Mouse (Mus musculus): ENCODE results near the gene Ccnt1. TPM values are rescaled to one million over a fixed set of nuclear protein-coding genes. Genes with fewer than 3 reads are reported as not detected.

The Ccnt1 gene
- total and polyA plus RNA-seq, 3 experiments: 19.5 to 63.2 (median 44.0) TPM

- H3K9ac ChIP-seq (ENCODE audit: control insufficient read depth, low read depth, low read length, poor library complexity, severe bottlenecking): no peak overlapping the region
- no peak overlapping the region for H3K4me3 ChIP-seq (ENCODE audit: control insufficient read depth in 1 of 2, insufficient read depth in 1 of 2, low read depth in 2 of 2, low read length in 2 of 2)
- no peak for DNase-seq (ENCODE audit: low read depth, low spot score)
- H3K4me1 ChIP-seq (ENCODE audit: control insufficient read depth in 1 of 2, insufficient read depth in 2 of 2, low read length in 2 of 2): peaks cover 23 to 39% of the 10 kb centered on the region in 2 experiments
- peaks cover 29 to 33% of the 10 kb centered on the region in 2 experiments for H3K36me3 ChIP-seq (ENCODE audit: control insufficient read depth in 1 of 2, insufficient read depth in 2 of 2, low read length in 2 of 2)
- H3K27me3 ChIP-seq (ENCODE audit: control insufficient read depth in 1 of 2, insufficient read depth in 2 of 2, low read length in 2 of 2): no peaks in the 10 kb centered on the region
- H3K79me2 ChIP-seq (ENCODE audit: control insufficient read depth, insufficient read depth, low read length, poor library complexity): peaks cover 40% of the 10 kb centered on the region
- TF ChIP-seq MXI1 (IDR thresholded peaks at IDR 0.05; ENCODE audit: low read depth, low read length): no peak
- TF ChIP-seq POLR2AphosphoS2 (IDR thresholded peaks at IDR 0.05; ENCODE audit: low read length): no peak; the same call in 1 of the 2 replicates
- no peak for TF ChIP-seq CHD2 (IDR thresholded peaks at IDR 0.05; ENCODE audit: low read length)
- TF ChIP-seq UBTF (IDR thresholded peaks at IDR 0.05; ENCODE audit: borderline replicate concordance, insufficient read depth, low read depth, low read length): no peak
- TF ChIP-seq GATA1 (IDR thresholded peaks at IDR 0.05; ENCODE audit: low read depth, low read length): no peak
- no peak for TF ChIP-seq MAFK (IDR thresholded peaks at IDR 0.05; ENCODE audit: borderline replicate concordance, low read depth, low read length)
- no peak for TF ChIP-seq ELF1 (IDR thresholded peaks at IDR 0.05; ENCODE audit: low read depth, low read length)
- TF ChIP-seq BHLHE40 (IDR thresholded peaks at IDR 0.05; ENCODE audit: borderline replicate concordance, low read depth, low read length): no peak
- no peak for TF ChIP-seq ZNF384 (IDR thresholded peaks at IDR 0.05; ENCODE audit: low read depth, low read length)
- no peak for TF ChIP-seq POLR2A (IDR thresholded peaks at IDR 0.05; ENCODE audit: control insufficient read depth in 1 of 2, insufficient read depth in 1 of 2, low read depth in 1 of 2, low read length in 2 of 2, poor library complexity in 1 of 2)
- no peak for TF ChIP-seq GABPA (IDR thresholded peaks at IDR 0.05; ENCODE audit: low read depth, low read length)
- H3K27ac ChIP-seq (ENCODE audit: control insufficient read depth, low read depth, low read length): no peak overlapping the region
- H3K9me3 ChIP-seq (replicated peaks; ENCODE audit: insufficient read depth, low read length): no peaks in the 10 kb centered on the region
These were observed 29.4 kb upstream of the Ccnt1 start for GRCm38 (mm10) chr15:98600036-98600709.

DNA sequence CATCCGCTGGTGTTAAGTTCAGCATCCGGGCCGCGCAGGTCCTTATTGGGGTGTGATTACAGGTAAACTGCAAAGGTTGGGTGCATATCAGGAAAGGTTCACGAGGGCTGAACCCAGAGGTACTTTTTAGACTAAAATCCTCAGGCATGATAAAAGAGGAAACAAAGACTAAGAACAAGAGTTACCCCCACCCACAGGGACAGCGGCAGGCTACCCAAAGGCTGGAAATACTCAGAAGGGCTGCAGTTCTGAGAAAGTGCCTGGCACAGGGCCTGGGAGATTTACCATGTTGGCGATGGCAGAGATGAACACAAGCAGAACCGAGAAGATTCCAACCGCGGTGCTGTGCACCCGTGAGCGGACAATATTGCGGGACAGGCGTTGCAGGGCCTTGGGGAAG lies 25.9 kb upstream of the Ccnt1 start:
- DNase-seq (ENCODE audit: low read depth, low spot score): no peak
- Histone ChIP-seq H3K27ac (ENCODE audit: control insufficient read depth, low read depth, low read length) (no peak overlapping the region), H3K4me1 (ENCODE audit: control insufficient read depth in 1 of 2, insufficient read depth in 2 of 2, low read length in 2 of 2) (peaks cover 3 to 8% of the 10 kb centered on the region in 2 experiments), H3K9me3 (replicated peaks; ENCODE audit: insufficient read depth, low read length) (no peaks in the 10 kb centered on the region), H3K79me2 (ENCODE audit: control insufficient read depth, insufficient read depth, low read length, poor library complexity) (peaks cover 13% of the 10 kb centered on the region; the same call in 1 of the 2 replicates), H3K27me3 (ENCODE audit: control insufficient read depth in 1 of 2, insufficient read depth in 2 of 2, low read length in 2 of 2) (no peaks in the 10 kb centered on the region), H3K36me3 (ENCODE audit: control insufficient read depth in 1 of 2, insufficient read depth in 2 of 2, low read length in 2 of 2) (peaks cover 5 to 32% of the 10 kb centered on the region in 2 experiments), H3K4me3 (ENCODE audit: control insufficient read depth in 1 of 2, insufficient read depth in 1 of 2, low read depth in 2 of 2, low read length in 2 of 2) (no peak overlapping the region), H3K9ac (ENCODE audit: control insufficient read depth, low read depth, low read length, poor library complexity, severe bottlenecking) (no peak overlapping the region)
- TF ChIP-seq TCF12 (IDR thresholded peaks at IDR 0.05; ENCODE audit: low read depth, low read length): no peak
- no peak for TF ChIP-seq TAL1 (IDR thresholded peaks at IDR 0.05; ENCODE audit: low read length)
- TF ChIP-seq MAFK (IDR thresholded peaks at IDR 0.05; ENCODE audit: borderline replicate concordance, low read depth, low read length): no peak
- TF ChIP-seq EP300 (IDR thresholded peaks at IDR 0.05; ENCODE audit: low read depth in 1 of 2, low read length in 2 of 2): no peak
- no peak for TF ChIP-seq BHLHE40 (IDR thresholded peaks at IDR 0.05; ENCODE audit: borderline replicate concordance, low read depth, low read length)
- TF ChIP-seq MYB (IDR thresholded peaks at IDR 0.05; ENCODE audit: low read depth, low read length): no peak
- TF ChIP-seq ELF1 (IDR thresholded peaks at IDR 0.05; ENCODE audit: low read depth, low read length): no peak
- TF ChIP-seq MAZ (IDR thresholded peaks at IDR 0.05; ENCODE audit: low read depth, low read length): no peak
- no peak for TF ChIP-seq CHD2 (IDR thresholded peaks at IDR 0.05; ENCODE audit: low read length)
- TF ChIP-seq SMC3 (IDR thresholded peaks at IDR 0.05; ENCODE audit: low read depth, low read length): no peak
- no peak for TF ChIP-seq NELFE (IDR thresholded peaks at IDR 0.05; ENCODE audit: low read depth, low read length)
- no peak for TF ChIP-seq MEF2A (IDR thresholded peaks at IDR 0.05; ENCODE audit: extremely low read depth, insufficient replicate concordance, low read depth, low read length, poor library complexity, severe bottlenecking)
- TF ChIP-seq ZMIZ1 (IDR thresholded peaks at IDR 0.05; ENCODE audit: low read depth, low read length): no peak
- TF ChIP-seq JUND (IDR thresholded peaks at IDR 0.05; ENCODE audit: low read depth, low read length): no peak
- no peak for TF ChIP-seq MXI1 (IDR thresholded peaks at IDR 0.05; ENCODE audit: low read depth, low read length)
